ENCODE assay signal across 17 mouse cellular contexts in genomic region chr12:103154927-103155326, GRCm38 (mm10).
DNase-seq lines count a peak whose midpoint lies in the region; ATAC-seq and TF ChIP-seq lines count a peak whose summit lies in the region.
"Had no signal": no experiment of that assay in that cellular context is flagged by ENCODE, and none has a peak within 500 bp of the region (broad histone marks: within the 10 kb centered on the region; RNA-seq: fewer than 3 reads in every experiment).

No protein-coding gene starts in this region.

- no peak overlapping the region for H3K9ac ChIP-seq in intestine, postnatal 0 days (ENCODE audit: low read depth, low read length)
- H3K9ac ChIP-seq in intestine, embryonic 15.5 days, result no peak overlapping the region
- no peak overlapping the region for H3K9ac ChIP-seq in lung, postnatal 0 days (replicated peaks; ENCODE audit: low read depth)
- H3K9ac ChIP-seq: hindbrain, embryonic 12.5 days; limb, embryonic 13.5 days had no signal

- H3K4me3 ChIP-seq in intestine, postnatal 0 days (ENCODE audit: low read depth, low read length), result no peak overlapping the region
- H3K4me3 ChIP-seq in intestine, embryonic 15.5 days (replicated peaks), result no peak overlapping the region
- no peak overlapping the region for H3K4me3 ChIP-seq in lung, postnatal 0 days (ENCODE audit: low read depth, low read length)
- H3K4me3 ChIP-seq: gastrocnemius, adult 2 months; hindbrain, embryonic 12.5 days; limb, embryonic 13.5 days; midbrain, embryonic 10.5 days had no signal

- ATAC-seq in intestine, postnatal 0 days, result no peak
- ATAC-seq in intestine, embryonic 15.5 days, result no peak
- ATAC-seq in lung, postnatal 0 days, result no peak
- ATAC-seq in megakaryocyte, adult 5-6 weeks (ENCODE audit: poor library complexity, severe bottlenecking), result no peak

- TF ChIP-seq EP300 in lung, postnatal 0 days (IDR thresholded peaks at IDR 0.05), result no peak

- H3K4me2 ChIP-seq in intestine, postnatal 0 days (replicated peaks; ENCODE audit: low read depth), result no peak overlapping the region
- H3K4me2 ChIP-seq in intestine, embryonic 15.5 days (replicated peaks), result no peak overlapping the region
- no peak overlapping the region for H3K4me2 ChIP-seq in lung, postnatal 0 days (replicated peaks; ENCODE audit: low read depth, low read length)
- H3K4me2 ChIP-seq: hindbrain, embryonic 12.5 days; limb, embryonic 13.5 days had no signal

- TF ChIP-seq CTCF in intestine, postnatal 0 days (IDR thresholded peaks at IDR 0.05; ENCODE audit: low read depth), result 0 out of 2 replicates have a peak, but pooled peaks have one; percentile 4
- TF ChIP-seq CTCF in lung, postnatal 0 days (IDR thresholded peaks at IDR 0.05), result 0 out of 2 replicates have a peak, but pooled peaks have one; percentile 11
- no peak for TF ChIP-seq CTCF in brain, embryonic 14.5 days (IDR thresholded peaks at IDR 0.05; ENCODE audit: borderline replicate concordance, extremely low read depth, insufficient read depth, insufficient read length)

- TF ChIP-seq POLR2A in brain, embryonic 14.5 days (IDR thresholded peaks at IDR 0.05; ENCODE audit: borderline replicate concordance, extremely low read depth, insufficient read depth, insufficient read length, poor library complexity, severe bottlenecking), result no peak

- 64% methylated on average over 2 of the region's 2 CpGs for WGBS in intestine, postnatal 0 days
- WGBS in intestine, embryonic 15.5 days, result 72% methylated on average over 2 of the region's 2 CpGs
- WGBS in lung, postnatal 0 days, result 59% methylated on average over 2 of the region's 2 CpGs

- H3K36me3 ChIP-seq in intestine, postnatal 0 days (ENCODE audit: control insufficient read depth, insufficient read depth), result no peaks in the 10 kb centered on the region
- H3K36me3 ChIP-seq in intestine, embryonic 15.5 days, result no peaks in the 10 kb centered on the region
- H3K36me3 ChIP-seq in lung, postnatal 0 days (ENCODE audit: insufficient read depth, low read length), result no peaks in the 10 kb centered on the region
- H3K36me3 ChIP-seq: limb, embryonic 13.5 days had no signal

- no peaks in the 10 kb centered on the region for H3K27me3 ChIP-seq in intestine, postnatal 0 days (replicated peaks; ENCODE audit: control insufficient read depth, insufficient read depth, low read length)
- H3K27me3 ChIP-seq in intestine, embryonic 15.5 days (replicated peaks), result no peaks in the 10 kb centered on the region
- H3K27me3 ChIP-seq in lung, postnatal 0 days (replicated peaks; ENCODE audit: insufficient read depth, low read length), result no peaks in the 10 kb centered on the region
- H3K27me3 ChIP-seq: CH12.LX; hindbrain, embryonic 12.5 days; limb, embryonic 13.5 days had no signal

- no peaks in the 10 kb centered on the region for H3K9me3 ChIP-seq in intestine, postnatal 0 days (ENCODE audit: control insufficient read depth)
- H3K9me3 ChIP-seq in intestine, embryonic 15.5 days, result no peaks in the 10 kb centered on the region
- no peaks in the 10 kb centered on the region for H3K9me3 ChIP-seq in lung, postnatal 0 days (ENCODE audit: low read length)
- H3K9me3 ChIP-seq: hindbrain, embryonic 12.5 days; limb, embryonic 13.5 days had no signal

- DNase-seq in lung, postnatal 0 days (ENCODE audit: low spot score), result no peak
- DNase-seq in lung, adult 18-20 months, result no peak
- peak; percentile 18 for DNase-seq in ES-CJ7 (ENCODE audit: low read depth, low spot score)
- DNase-seq in brain, embryonic 14.5 days (ENCODE audit: low read depth), result peak; percentile 11
- DNase-seq in adrenal gland, adult 8-10 months, result no peak
- DNase-seq: adrenal gland, postnatal 25 days; gastrocnemius, adult 2 months; heart, adult 18-20 months; kidney, adult 8-10 months; lung, postnatal 14 days had no signal

- no peaks in the 10 kb centered on the region for H3K4me1 ChIP-seq in intestine, postnatal 0 days (replicated peaks; ENCODE audit: control insufficient read depth, insufficient read depth, low read length)
- no peaks in the 10 kb centered on the region for H3K4me1 ChIP-seq in intestine, embryonic 15.5 days (replicated peaks)
- no peaks in the 10 kb centered on the region for H3K4me1 ChIP-seq in lung, postnatal 0 days (ENCODE audit: insufficient read depth, low read depth, low read length)
- H3K4me1 ChIP-seq: hindbrain, embryonic 12.5 days; limb, embryonic 13.5 days had no signal

- no peak overlapping the region for H3K27ac ChIP-seq in intestine, postnatal 0 days (ENCODE audit: low read depth, low read length)
- no peak overlapping the region for H3K27ac ChIP-seq in intestine, embryonic 15.5 days
- H3K27ac ChIP-seq in lung, postnatal 0 days (ENCODE audit: low read length), result no peak overlapping the region
- H3K27ac ChIP-seq: gastrocnemius, adult 2 months; hindbrain, embryonic 12.5 days; limb, embryonic 13.5 days; midbrain, embryonic 10.5 days had no signal

Comparison
In these comparisons a context has a peak if more than half of its experiments do, and no peak if none do; other contexts are left out.
1. DNase-seq: peak in ES-CJ7 (single experiment) and brain, embryonic 14.5 days (single experiment); none in lung, postnatal 0 days (single experiment), lung, adult 18-20 months (0 of 2) and adrenal gland, adult 8-10 months (single experiment).